Mouse (Mus musculus) brain, adult 2 months (tissue): ENCODE measurements around the gene Nit1.

ENCODE experiments used
- DNase-seq: peaks from one replicate; pipeline ENCODE4 v3.0.0; 2011; ENCODE audit warnings: low read depth, low spot score

Gene Nit1

DNA sequence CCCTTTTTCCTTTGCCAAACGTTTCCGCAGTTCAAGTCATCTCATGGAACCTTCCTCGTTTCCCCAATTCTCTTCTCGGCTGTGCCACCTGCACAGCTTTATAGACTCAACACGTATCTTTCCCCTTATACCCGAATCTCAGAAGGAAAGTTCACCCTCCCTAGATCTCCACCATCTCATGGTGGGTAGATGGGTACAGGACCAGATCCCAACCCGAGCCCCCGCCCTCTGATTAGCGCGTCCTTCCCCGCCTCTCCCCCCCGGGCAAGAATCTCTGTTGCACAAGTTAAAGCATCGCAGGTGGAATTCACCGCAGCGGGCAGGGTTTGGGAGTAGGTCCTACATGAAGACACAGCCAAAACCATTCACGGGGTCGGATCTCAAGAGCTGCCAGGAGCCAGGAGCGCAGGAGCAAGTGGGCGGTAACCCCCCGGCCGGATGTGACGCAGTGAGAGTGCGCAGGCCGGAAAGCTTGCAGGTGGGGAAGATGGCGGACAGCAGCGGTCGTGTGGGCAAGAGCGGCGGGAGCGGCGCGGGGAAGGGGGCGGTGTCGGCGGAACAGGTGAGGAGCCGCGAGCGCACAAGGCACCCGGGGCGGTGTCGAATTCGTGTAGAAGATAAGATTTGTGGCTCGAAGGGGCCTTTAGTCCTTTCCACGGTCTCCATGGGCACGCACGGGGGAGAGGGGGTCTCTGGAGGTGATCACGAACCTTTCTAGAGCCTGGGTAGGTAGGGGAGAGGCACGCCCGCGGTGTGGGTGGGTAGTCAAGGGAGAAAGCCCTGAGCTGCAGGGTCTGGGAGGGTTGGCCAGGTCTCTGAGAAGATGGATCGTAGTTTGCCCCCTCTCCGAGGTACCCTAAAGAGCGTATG, at the start of gene Nit1, which contains the start of gene Pfdn2:
TSS of gene Nit1 (minus strand) at position 422 of the 870 bp plus-strand sequence.
TSS of gene Pfdn2 (plus strand) at position 446 of the 870 bp plus-strand sequence.
- DNase-seq = peak; percentile 97

GRCm38 (mm10) chr1:171390101-171390500, 44.7 kb upstream of the Nit1 start:
- DNase-seq = peak; percentile 32

GRCm38 (mm10) chr1:171388376-171389102, 43.1 kb upstream of the Nit1 start, which contains the start of gene Arhgap30:
TSS of gene Arhgap30 (plus strand) at chr1:171388954.
- peak; percentile 56 for DNase-seq

- no peak for DNase-seq
Observed at GRCm38 (mm10) chr1:171387099-171387498, 41.7 kb upstream of the Nit1 start.

- no peak for DNase-seq
Observed at GRCm38 (mm10) chr1:171385171-171385570, 39.7 kb upstream of the Nit1 start.

DNA sequence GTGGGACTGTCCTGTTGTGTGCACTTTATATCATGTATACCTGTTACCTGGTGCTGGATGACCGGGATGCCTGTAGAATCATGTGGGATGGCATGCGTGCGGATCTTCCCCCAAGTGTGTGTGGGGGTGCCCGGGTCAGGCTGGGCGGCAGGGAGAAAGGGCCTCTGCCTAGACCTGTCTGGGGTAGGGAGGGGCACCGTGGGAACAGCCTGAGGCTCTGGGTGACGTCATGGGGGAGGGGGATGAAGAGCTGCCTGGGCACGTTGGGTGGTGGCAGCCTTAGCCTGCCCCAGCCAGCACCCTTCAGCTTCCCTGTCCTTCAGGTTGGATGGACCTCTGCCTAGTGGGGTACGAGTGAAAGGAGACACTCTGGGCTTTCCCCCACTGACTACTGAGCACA, 38.9 kb upstream of the Nit1 start:
- DNase-seq = no peak

DNA sequence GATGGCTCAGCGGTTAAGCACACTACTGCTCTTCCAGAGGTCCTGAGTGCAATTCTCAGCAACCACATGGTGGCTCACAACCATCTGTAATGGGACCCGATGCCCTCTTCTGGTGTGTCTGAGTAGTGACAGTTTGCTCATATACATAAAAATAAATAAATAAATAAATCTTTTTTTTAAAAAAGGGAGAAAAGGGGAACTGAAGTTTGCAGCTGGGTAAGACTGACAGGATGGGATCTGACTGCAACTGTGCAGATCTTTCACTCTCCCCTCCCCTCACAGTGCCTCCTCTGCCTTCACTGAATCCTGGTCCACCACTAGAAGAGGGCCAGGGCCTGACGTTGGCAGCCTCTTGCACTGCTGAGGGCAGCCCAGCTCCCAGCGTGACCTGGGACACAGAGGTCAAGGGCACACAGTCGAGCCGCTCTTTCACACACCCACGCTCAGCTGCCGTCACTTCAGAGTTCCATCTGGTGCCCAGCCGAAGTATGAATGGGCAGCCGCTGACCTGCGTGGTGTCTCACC, 36.7 kb upstream of the Nit1 start:
- no peak for DNase-seq

- DNase-seq = peak; percentile 95
Observed at GRCm38 (mm10) chr1:171379935-171380599, 34.6 kb upstream of the Nit1 start.

GRCm38 (mm10) chr1:171378298-171378697, 32.9 kb upstream of the Nit1 start:
- peak; percentile 81 for DNase-seq

DNA sequence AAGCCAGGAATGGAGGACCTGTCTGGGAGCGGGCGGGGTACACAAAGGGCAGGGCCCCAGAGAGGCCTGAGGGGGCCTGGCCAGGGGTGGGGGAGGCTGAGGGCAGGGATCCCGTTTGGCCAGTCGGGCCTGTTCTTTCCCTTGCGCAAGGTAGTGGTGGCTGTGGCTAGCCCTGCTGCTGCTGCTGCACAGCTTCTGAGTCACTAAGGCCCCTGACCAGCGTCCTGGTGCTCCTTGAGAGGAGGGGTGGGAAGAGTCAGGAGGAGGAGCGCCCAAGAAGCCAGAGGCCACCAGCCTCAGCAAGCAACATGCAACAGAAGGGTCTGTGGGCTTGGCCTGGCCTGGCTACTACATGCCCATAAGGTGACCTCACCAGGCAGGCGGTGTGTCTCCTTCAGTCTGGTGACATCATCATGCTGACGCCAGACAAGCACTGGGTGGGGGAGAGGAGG, 30.2 kb upstream of the Nit1 start:
- no peak for DNase-seq

DNA sequence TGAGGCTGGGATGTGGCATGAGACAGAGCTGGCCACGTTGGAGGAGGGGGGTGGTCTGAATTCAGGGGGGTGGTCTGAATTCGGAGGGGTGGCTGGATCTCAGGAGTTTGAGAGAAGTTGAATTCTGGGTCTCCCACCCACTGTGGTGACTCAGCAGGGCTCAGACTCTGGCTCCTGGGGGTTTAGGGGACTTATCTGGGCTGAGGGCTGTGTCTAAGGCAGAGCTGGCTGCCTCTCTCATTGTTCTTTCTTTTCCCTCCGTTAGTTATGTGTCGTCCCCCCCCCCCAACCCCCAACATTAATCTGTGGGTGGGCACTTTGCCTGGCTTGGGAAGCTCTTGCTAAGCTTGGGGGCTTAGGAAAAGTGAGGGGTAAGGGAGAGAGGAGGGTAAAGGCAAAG, 28.5 kb upstream of the Nit1 start:
- DNase-seq = no peak

DNA sequence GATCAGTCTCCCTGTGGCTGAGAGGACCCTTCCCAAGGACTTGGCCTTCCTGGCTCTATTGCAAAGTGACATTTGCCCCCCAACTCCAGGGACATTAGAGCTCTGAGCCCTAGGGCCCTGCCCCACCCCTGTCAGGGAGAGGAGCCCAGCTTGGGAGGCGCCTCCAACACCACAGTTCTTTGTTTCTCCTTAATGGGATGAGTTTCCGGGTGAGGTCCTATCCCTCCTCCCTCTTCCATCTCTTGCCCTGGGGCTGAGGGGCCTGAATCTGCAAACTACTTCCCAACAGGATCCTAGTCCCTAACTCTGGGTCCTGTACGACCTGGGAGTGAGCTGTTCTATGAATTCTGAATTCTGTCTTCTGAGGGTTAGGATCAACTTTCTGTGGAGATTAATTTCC, 27.4 kb upstream of the Nit1 start:
- DNase-seq = no peak

DNA sequence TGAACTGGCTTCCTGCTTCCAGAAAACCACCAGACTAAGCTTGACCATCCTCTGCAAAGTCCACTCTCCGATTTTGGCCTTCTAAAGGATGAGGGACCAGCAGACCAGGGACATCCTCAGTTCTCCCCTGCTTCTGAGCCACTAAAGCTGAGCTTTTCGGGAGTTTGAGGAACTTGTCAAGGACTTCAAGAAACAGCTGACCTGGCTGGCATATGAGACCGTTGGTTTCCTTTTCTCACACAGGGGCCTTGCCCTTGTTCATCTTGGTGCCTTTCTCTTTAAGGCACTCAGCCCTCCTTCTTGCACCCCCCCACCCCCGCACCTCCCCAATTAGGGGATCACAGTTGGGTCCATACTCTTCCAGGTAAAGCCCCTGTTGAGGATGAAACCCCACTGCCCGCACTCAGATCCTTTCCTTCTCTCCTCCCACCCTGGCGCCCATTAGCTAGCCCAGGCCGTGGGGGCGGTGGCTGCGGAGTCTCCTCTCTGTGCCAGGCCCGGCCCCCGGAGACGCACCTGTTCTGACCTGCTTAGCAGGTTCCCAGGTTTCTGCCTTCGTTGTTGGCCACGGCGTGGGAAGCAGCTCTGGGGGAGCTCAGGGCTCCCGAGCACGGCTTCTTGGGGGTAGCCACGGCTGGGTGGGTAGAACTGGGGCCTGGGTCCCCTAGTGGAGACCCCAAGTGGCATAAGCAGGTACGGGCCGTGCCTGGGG, 24.6 kb upstream of the Nit1 start, which contains the start of gene Nectin4:
TSS of gene Nectin4 (plus strand) at position 255 of the 712 bp plus-strand sequence.
- DNase-seq = peak; percentile 18

DNA sequence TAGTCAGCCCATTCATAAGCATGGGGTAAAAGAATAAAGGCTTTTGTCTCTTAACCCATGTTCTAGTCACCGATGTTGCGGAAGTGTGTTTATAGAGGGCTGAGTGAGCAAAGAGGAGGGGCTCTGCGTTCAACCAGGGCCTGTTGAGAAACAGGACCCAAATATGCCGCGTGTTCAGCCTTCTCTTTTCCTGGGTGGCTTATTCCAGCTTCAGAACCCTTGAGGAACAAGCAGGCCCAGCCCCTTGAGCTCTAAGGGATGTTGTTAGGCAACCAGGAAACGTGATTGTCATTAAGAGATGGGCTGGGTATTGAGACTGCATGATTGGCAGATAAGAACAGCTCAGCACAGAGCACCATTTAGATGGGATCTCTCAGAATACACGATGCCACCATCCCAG, 20.5 kb upstream of the Nit1 start:
- no peak for DNase-seq

DNA sequence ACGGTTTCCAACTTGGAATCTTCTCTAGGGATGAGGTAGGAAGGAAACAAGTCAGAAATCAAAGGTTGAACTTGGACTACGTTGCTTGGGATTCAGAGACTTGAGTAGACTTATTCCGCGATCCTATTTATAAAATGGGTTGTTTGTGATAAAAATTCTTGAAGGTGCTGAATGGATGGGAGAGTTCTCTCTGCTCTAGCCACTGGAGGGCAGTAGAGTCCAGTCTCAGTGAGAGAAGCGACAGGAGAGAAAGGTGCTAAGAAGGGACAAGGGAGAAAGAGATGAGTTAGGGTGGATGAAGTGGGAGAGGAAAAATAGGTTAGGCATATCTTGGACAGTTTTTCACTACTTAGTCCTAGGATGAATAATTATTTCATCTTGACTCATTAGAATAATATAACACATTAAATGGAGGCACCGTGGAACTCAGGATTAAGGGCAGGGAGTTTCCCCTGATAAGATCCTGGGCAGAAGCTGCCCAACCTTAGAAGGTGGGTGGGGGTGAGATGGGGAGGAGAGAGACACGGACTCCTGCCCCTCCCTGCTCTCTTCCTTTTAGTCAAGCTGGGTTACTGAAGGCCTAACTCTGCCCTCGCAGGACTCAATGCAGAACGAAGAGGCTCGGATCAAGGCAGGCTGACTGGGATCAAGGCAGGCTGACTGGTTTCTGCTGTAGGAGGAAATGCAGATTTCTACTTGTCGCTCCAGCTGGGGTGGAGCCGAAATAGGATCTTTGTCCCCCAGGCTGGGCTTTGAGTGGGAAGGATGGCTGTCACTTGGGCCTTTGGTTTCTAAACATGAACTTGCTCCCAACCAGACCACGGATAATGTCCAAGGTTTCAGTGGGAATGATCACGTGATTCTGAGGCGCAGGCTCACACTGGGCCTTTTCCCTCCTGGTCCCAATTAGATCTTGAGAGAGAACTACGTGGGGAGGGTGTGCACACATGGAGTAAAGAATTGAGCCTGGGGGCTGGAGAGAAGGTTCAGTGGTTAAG, 16.0 kb upstream of the Nit1 start:
- DNase-seq = peak; percentile 95

DNA sequence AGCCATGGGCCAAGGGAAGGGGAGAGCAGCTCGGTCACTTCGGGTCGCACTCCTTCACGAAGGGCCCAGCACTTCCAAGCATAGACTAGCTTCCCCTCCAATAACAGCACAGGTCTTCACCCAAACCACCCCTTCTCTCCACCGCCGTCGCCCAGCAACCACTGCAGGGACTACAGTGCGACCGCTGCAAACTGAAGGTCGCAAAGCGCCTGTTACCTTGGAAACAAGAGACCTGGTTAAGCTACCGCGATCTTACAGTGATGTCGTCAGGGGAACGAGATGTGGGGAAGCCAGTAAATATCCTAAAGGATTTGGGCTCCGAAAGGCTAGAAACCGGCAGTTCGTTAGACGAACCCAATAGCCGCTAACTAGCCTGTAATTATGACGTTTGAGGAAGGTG, 15.2 kb upstream of the Nit1 start, which contains the start of gene Klhdc9:
TSS of gene Klhdc9 (minus strand) at position 143 of the 400 bp plus-strand sequence.
- peak; percentile 99 for DNase-seq

- DNase-seq = no peak
Observed at GRCm38 (mm10) chr1:171360253-171360652, 14.8 kb upstream of the Nit1 start.

DNA sequence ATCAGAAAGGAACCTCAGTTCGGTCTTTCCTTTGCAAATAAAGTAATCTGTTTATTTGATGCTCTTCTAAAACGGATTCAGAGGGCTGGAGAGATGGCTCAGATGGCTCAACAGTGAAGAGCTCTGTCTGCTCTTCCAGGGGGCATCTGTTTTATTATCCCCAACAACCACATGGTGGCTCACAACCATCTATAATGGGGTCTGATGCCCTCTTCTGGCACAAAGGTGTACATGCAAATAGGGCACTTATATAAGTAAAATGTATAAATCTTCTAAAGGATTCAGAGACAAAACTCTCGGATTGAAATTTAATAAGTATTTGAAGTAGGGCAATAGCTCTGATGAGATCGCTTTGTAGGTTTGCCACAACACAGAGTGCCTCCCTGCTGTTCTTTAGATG, 13.0 kb upstream of the Nit1 start:
- peak; percentile 81 for DNase-seq

GRCm38 (mm10) chr1:171356814-171357213, 11.4 kb upstream of the Nit1 start:
- DNase-seq = no peak
